Mouse (Mus musculus) liver, embryonic 14.5 days (tissue): Measurements from ENCODE around the gene Pop5.

ENCODE experiments used
- CTCF ChIP-seq: IDR thresholded peaks from 2 replicates; pipeline ENCODE4 v1.5.1; 2016; ENCODE audit warnings: antibody characterized with exemption, low read depth, control low read depth
- EP300 ChIP-seq: IDR thresholded peaks from 2 replicates; pipeline ENCODE4 v1.6.1; 2016; ENCODE audit warnings: antibody characterized with exemption, low read depth

GRCm38 (mm10) chr5:115220931-115221640, 14.6 kb upstream of the Pop5 start:
- TF ChIP-seq CTCF (no peak), EP300 (no peak)
